Mouse (Mus musculus) embryonic fibroblast, embryonic 13.5 days (primary cell): ENCODE data around the gene Spns2. TPM values are rescaled to one million over a fixed set of nuclear protein-coding genes. Genes with fewer than 3 reads are reported as not detected.

Experiments
- H3K27ac ChIP-seq: 2 replicates; pipeline ENCODE4 v1.5.1; 2012; ENCODE audit warnings: low read length, control low read depth, inconsistent platforms; ENCODE audit not compliant: insufficient read depth
- H3K4me1 ChIP-seq: 2 replicates; pipeline ENCODE4 v1.6.1; 2011; ENCODE audit warnings: low read length; ENCODE audit not compliant: control insufficient read depth, insufficient read depth
- H3K4me3 ChIP-seq: 2 replicates; pipeline ENCODE4 v1.5.1; 2011; ENCODE audit warnings: mild to moderate bottlenecking, control low read depth, low read length; ENCODE audit not compliant: insufficient read depth
- CTCF ChIP-seq: IDR thresholded peaks from 2 replicates; pipeline ENCODE4 v1.5.1; 2011; ENCODE audit warnings: mild to moderate bottlenecking, control low read depth, low read length, moderate library complexity, borderline replicate concordance; ENCODE audit not compliant: insufficient read depth
- POLR2A ChIP-seq: IDR thresholded peaks from 2 replicates; pipeline ENCODE4 v1.6.1; 2011; ENCODE audit warnings: low read depth, mild to moderate bottlenecking, control low read depth, low read length, moderate library complexity
- polyA plus RNA-seq: library from polyadenylated mRNA; stranded (reverse); fragments of >200 nt; gene quantifications from 2 replicates; pipeline ENCODE4 v1.2.4, GENCODE M21; 2011; ENCODE audit warnings: low read depth; ENCODE audit not compliant: missing spikeins, insufficient read length

Gene Spns2
- polyA plus RNA-seq, 1 experiment: 1.3 TPM

- H3K27ac ChIP-seq: no peak overlapping the region
- peaks cover 5% of the 10 kb centered on the region; the same call in 1 of the 2 replicates for H3K4me1 ChIP-seq
- no peak overlapping the region for H3K4me3 ChIP-seq
- TF ChIP-seq CTCF: no peak
- no peak for TF ChIP-seq POLR2A
Observed at GRCm38 (mm10) chr11:72464821-72465220, 24.9 kb downstream of the Spns2 start.

- TF ChIP-seq CTCF (no peak), POLR2A (no peak)
- no peak overlapping the region for H3K4me3 ChIP-seq
- no peak overlapping the region for H3K27ac ChIP-seq
- no peaks in the 10 kb centered on the region for H3K4me1 ChIP-seq
Observed at GRCm38 (mm10) chr11:72461500-72461981, 28.2 kb downstream of the Spns2 start.

GRCm38 (mm10) chr11:72458502-72458901 is 31.2 kb downstream of the Spns2 start:
- Histone ChIP-seq H3K4me1 (no peaks in the 10 kb centered on the region), H3K4me3 (no peak overlapping the region), H3K27ac (no peak overlapping the region)
- TF ChIP-seq POLR2A (no peak), CTCF (no peak)

- no peak overlapping the region for H3K27ac ChIP-seq
Observed at GRCm38 (mm10) chr11:72457995-72458496, 31.7 kb downstream of the Spns2 start.

GRCm38 (mm10) chr11:72455694-72456093 is 34.0 kb downstream of the Spns2 start:
- H3K27ac ChIP-seq: no peak overlapping the region

More at GRCm38 (mm10) chr11:72457995-72458496, 31.7 kb downstream of the Spns2 start:
- no peak for TF ChIP-seq CTCF
- TF ChIP-seq POLR2A: no peak
- no peaks in the 10 kb centered on the region for H3K4me1 ChIP-seq
- no peak overlapping the region for H3K4me3 ChIP-seq

GRCm38 (mm10) chr11:72453105-72453953 is 36.4 kb downstream of the Spns2 start:
- H3K4me1 ChIP-seq: no peaks in the 10 kb centered on the region
- no peak overlapping the region for H3K4me3 ChIP-seq
- H3K27ac ChIP-seq: no peak overlapping the region
- TF ChIP-seq POLR2A: no peak
- no peak for TF ChIP-seq CTCF

More at GRCm38 (mm10) chr11:72455694-72456093, 34.0 kb downstream of the Spns2 start:
- Histone ChIP-seq H3K4me1 (no peaks in the 10 kb centered on the region), H3K4me3 (no peak overlapping the region)
- TF ChIP-seq POLR2A (no peak), CTCF (no peak)

GRCm38 (mm10) chr11:72452140-72452665 is 37.5 kb downstream of the Spns2 start:
- no peak overlapping the region for H3K27ac ChIP-seq
- no peak overlapping the region for H3K4me3 ChIP-seq
- H3K4me1 ChIP-seq: no peaks in the 10 kb centered on the region
- TF ChIP-seq POLR2A (no peak), CTCF (no peak)

- Histone ChIP-seq H3K4me3 (no peak overlapping the region), H3K27ac (no peak overlapping the region), H3K4me1 (no peaks in the 10 kb centered on the region; the same call in 1 of the 2 replicates)
- TF ChIP-seq POLR2A (no peak), CTCF (no peak)
Observed at GRCm38 (mm10) chr11:72447475-72447874, 42.2 kb downstream of the Spns2 start.

GRCm38 (mm10) chr11:72446311-72447105 is 43.2 kb downstream of the Spns2 start:
- H3K4me3 ChIP-seq: no peak overlapping the region
- H3K27ac ChIP-seq: no peak overlapping the region
- H3K4me1 ChIP-seq: peaks cover 2% of the 10 kb centered on the region; the same call in 1 of the 2 replicates
- TF ChIP-seq POLR2A: no peak
- peak; percentile 64; the same call in 1 of the 2 replicates for TF ChIP-seq CTCF
